Mouse (Mus musculus) natural killer cell, adult 2 months (primary cell): ENCODE measurements around the gene Cytip.
A peak's percentile ranks its signal among the peaks of the same experiment; 100 is the strongest.

Experiments
- DNase-seq, 2 experiments: peaks; one replicate each; pipeline ENCODE4 v3.0.0; 2022; ENCODE audit warnings: low spot score in 2 of 2

Cytip gene

DNA sequence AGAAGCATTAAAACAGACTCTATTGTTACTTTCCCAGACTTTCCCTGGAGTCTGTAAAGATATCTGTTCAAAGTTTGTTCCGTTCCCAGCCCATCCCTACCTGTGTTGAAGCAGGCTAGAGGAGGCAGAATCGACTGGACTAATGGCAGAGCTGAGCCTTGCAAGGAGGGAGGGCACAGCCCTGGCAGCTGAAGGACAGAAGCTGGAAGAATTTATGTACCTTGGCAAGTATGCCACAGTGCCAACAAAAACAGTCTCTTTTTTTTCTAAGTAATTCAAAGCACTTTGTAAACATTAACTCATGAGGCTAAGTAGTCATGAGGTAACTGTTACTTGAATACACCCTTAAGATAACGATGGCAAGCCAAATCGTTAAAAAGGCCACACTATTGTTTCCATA lies at the start of gene Cytip:
Gene Cytip (minus strand): TSS at position 187 of the 400 bp plus-strand sequence.
- DNase-seq, result no peak

DNA sequence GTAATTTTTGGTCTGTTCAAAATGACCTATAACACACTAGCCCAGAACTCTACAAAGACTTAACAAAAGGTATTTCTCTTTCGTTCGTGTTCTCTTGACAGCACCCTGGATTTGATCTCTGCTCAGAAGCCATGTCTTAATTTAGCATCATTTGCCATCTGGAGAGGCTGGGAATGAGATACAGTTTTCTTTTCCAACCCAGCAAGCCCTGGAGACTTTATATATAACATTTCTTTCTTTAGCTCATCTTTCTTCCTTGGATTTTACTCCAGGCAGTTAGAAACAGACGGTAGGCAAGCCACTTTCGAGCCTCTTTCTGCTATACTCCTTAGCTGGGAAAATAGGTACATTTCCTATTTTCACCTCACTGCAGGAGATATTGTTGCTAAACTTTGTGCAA lies 45.3 kb upstream of the Cytip start:
- no peak for DNase-seq

DNA sequence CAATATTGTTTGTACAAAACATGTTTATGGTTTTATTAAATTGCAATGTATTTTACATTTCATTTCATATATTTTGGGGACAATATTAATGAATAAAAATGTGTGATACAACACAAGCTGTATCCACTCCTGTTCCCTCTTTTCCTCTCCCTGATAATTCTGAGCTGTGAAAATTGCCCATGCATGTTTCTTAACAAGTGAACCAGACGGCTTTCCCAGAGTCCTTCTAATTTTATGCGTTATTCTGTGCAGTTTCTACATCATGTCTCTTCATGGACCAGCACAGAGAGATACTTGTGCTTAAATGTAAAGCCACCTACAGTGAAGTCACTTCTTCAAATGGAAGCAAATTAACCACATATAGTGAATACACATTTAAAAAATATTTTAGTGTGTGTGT lies 42.2 kb upstream of the Cytip start:
- DNase-seq, result no peak

DNA sequence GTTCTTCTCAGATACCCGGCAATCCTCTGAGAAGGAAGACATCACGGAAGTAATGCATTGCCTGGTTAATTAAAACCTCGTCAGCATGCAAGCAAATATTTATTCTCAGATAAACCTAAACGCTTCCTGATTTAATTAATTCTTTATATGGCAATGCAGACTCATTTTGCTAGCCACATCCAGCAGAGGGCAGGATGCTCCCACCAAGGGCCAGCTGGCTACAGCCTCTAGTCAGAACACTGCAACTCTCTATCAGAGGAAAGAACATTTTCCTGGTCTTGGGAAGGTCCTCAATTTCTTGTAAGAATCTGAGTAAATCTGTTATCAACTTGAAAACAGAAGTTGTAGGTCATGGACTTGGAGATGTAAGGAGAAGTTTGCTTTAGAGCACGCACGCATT lies 4.1 kb upstream of the Cytip start:
- DNase-seq, result peak in 1 of 2 experiments; percentile 53

- DNase-seq, result no peak
These were observed 1.5 kb upstream of the Cytip start for GRCm38 (mm10) chr2:58196880-58197279.

DNA sequence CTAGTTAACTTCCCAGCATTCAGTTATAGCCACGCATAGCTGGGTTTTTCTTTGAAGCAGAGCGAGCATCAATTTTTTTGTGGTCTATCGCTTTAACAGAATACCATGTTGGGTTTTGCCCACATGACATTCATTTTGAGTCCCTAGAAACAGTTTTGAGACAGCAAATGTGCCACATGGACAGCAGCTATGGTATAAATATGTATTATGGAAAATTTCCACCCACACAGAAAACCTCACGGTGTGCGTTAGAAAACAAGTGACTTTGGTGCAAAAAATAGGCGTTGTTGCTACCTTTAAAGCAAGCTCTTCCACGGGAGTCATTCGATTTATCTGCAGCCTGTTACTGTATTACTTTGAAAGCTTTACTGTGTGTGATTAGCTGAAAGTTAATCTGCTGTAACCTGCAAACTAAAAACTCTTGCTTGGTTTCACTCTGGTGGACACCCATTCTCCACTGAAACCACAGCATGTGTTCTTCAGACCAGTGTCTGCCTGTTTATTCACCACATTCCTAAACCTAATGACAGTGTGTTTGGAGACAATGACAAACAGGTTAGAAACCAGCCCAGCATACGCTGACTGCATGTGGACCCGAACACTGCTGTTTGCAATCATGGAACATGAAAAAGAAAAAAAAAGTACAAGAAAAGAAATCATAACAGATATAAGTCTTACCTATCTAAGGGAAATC lies 763 bp downstream of the Cytip start:
- no peak for DNase-seq

DNA sequence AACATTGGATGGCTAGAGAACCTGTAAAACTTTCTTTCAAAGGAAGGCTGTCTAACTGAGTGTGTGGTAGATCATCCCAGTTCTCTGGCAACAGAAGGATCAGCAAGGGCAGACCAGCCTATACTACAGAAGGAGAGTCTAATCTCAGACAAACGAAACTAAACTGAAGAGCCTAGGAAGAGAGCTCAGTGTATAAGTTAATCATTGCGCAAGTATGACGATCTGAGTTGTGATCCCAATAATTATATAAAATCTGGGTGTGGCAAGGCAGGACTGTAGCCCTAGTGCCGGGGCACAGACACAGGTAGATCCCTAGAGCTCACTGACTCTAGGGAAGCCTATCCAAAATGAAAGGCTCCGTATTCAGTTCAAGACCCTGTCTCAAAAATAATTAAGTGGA lies 3.2 kb downstream of the Cytip start:
- no peak for DNase-seq

- no peak for DNase-seq
These were observed 5.8 kb downstream of the Cytip start for GRCm38 (mm10) chr2:58189501-58189900.

DNA sequence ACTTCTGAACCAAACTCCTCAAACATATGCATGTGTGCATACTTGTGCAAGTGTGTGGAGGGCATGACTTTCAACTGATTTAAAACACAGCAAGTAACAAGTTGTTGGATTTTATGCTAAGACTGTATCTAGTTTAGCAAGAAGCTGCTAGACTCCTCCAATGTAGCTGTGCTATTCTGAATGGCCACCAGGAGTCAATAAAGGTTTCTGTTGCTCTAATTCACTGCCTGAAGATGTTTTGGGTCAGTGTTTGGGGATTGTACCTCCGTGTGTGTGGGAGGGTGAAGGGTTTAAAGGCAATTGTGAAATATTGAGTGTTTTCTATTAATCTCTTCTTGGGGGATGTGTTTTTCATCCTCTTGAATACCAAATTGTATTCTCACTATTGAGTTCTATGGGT lies 6.4 kb downstream of the Cytip start:
- DNase-seq, result no peak

- no peak for DNase-seq
These were observed 7.9 kb downstream of the Cytip start for GRCm38 (mm10) chr2:58187310-58188051.

DNA sequence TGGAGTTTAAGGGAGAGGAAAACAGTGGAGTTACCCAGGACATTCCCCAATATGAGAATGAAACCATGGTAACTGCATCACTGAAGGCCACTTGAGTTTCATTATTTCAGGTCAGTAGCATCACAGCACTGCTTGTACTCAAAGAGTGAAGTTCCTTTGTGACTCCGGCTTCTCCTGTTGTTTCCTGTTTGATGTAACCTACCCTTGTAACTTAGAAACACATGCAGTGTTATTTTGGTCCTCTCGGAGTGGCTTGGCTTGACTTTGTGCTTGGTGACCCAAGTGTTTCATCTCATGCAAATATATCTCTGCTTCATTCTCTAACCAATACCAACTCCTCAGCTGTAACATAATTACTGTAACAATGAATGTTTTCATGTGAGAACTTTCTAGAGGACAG lies 11.1 kb downstream of the Cytip start:
- DNase-seq, result peak in 1 of 2 experiments; percentile 43

DNA sequence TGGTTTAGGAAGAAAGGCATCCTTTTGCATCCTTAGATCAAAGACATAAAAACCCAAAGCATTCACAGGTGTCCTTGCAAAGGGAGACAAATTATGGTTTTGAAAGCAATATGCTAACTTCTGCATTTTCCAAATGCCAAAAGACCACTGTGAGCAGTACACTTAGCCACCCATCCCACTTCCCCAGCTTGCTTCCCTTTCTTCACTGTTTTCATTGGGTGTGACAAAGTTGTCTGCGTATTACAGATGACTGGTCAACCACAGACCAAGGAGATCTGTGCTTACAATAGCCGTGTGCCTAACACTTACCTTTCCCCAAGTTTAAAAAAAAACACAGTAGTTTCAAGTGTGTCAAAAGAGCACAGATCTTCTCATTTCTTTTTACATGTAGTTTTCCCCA lies 11.7 kb downstream of the Cytip start:
- DNase-seq, result peak in 1 of 2 experiments; percentile 35

DNA sequence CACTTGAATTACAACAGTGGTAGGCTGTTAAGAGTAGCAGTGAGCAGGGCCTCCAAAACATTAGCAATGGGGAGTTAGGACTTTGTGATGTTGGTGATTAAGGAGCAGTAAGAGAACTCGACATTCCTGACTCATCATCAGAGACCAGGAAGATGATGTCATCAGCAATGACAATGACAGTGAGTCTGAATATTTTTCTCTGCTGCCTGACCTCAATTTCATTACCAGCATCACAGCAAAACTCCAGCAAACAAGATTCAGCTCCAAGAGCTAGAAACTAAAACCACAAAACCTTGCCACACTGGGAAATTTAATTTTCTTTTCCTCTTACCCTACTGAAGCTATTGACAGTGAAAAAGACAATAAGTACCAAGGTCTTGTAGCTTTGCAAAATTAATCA lies 14.6 kb downstream of the Cytip start:
- no peak for DNase-seq

GRCm38 (mm10) chr2:58179056-58179455 lies 16.3 kb downstream of the Cytip start:
- DNase-seq, result peak in 1 of 2 experiments; percentile 25

- no peak for DNase-seq
These were observed 19.7 kb downstream of the Cytip start for GRCm38 (mm10) chr2:58175392-58176291.

DNA sequence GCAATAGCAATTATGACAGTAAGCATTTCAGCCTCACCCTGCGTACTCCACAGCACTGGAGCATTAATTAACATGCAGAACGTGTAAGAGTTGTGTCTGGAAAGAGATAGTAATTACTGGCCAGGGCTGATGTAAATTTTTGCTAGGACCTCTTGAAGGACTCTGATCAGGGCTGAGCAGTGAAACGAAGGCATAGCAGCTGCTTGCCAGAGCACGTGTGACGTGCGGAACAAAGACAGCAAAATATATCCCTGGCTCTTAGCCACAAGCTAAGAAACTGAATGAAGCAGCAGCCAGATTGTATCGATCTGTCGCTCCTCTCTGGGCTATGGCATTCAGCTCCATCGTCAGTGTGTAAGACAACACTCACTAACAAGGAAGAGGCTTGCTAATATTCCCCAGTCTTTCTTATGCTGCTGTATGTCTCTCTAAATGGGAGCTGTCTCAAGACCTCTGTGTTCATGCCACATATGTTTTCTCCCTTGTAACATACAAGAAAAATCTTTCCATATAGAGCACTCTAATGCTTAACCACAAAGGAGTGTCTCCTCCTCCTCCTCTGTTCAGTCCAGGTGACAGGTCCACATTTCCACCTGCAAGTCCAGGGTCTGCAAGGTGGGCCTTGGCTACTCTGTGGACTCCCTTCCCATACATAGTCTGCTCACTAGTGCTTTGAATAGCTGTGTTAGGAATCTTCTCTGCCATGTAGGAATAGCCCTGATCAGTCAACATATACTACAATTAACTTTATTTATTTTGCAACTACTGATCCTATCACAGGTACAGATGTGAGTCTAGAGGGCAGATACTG lies 20.7 kb downstream of the Cytip start:
- no peak for DNase-seq

DNA sequence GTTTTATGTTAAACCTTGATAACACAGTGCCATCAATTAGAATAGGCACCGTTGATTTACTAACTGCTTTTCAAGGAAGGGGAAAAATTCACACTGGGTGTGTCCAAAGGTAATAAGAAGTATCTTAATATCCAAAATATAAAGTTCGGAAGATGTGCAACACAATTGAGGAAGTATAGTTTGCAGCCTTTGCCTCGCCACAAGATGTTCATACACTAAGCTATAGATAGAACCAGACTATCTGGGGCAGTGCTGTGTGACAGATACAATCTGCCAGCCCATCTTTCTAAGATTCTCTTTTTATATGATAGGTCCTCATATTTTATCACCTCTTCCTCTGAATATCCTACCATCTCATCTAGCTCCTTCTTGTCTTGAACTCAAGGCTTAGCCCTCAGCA lies 22.4 kb downstream of the Cytip start:
- DNase-seq, result no peak

DNA sequence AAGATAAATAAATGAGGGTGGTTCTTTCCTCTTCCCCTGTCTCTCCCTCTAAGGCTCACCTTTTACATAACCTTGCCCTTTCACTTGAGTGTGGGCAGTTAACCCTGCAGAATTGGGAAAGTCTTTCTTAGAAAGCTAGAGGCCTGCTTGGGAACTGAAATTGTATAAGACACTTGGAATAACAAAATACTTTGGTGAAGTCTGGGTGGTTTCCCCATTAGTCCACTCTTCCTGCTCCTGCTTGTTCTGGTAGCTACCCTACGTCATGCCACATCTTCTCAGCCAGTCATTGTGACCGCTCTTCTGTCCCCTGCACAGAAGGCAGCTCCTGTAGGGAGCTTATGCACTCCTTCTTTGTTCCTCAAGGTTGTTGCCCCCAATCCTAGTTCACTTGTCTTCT lies 26.2 kb downstream of the Cytip start:
- DNase-seq, result no peak

DNA sequence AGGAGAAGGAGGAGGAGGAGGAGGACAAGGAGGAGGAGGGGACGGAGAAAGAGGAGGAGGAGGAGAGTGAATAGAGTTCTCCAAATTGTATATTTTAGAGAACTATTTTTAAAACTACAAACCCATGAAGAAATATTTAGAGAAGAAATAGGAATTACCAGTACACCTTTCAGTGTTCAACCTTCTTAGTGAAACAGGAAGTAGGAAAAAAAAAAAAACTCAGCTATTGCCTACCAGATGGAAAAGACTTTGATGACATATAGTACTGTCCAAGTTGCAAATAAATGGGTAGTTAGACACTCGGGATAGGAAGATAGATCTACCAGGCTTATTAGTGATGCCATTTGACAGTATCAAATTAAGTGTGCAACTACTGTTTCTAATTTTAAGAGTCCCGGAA lies 27.7 kb downstream of the Cytip start:
- no peak for DNase-seq

DNA sequence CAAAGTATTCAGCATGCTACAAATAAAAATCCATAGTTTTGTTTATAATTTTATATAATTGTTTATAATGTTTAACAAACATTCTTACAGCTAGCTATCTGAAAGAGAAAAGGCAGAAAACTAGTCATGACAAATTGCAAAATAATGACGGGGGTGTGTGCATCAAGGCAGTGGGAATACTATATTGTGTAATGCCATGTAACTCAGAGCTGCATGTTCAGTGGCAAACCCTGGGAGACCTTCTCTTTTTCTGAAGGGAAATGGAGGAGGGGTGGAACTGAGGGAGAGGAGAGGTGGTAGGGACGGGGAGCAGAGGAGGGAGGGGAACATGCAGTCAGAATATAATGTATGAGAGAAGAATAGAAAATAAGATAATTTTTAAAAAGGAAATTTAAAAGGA lies 28.6 kb downstream of the Cytip start:
- no peak for DNase-seq

DNA sequence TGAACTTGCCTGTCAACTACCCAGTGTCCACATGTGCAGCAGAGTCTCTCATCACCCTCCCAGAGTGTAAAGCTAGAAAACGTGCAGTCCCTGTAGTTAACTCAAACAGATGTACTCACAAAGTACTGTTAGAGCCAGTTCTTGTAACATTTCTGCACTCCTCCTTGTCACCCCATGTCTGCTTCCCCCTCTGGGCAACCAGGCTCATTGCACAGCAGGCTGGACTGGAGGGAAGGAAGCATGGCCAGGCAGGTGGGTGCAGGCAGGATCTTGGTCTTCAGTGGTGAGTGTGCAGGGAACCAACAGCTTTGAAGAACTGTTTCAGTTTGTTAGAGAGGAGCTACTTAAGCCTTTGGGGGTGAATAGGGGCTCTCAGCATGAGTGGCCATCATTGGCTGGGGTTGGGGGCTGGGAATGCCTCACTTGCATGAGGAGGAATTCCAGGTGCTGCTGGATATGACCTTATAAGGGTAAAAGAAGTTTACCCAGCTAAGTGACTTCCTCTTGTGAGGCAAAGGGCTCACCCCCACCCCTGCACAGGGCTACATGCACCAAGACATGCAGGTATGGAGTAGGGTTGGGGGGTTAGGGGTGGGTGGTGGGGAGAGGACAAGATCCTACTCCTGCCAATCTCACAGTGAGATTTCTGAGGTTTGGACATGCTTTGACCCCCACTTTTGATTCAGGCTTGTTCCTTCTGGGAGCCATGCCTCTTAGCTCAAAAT lies 31.7 kb downstream of the Cytip start:
- peak in 1 of 2 experiments; percentile 31 for DNase-seq
